Mouse (Mus musculus) spleen, adult 2 months (tissue): ENCODE data around the gene Nrxn3. TPM values are rescaled to one million over a fixed set of nuclear protein-coding genes. Genes with fewer than 3 reads are reported as not detected.

Source experiments
- DNase-seq, 2 experiments: peaks; one replicate each; pipeline versions ENCODE4 v3.0.0 to v3.0.0-alpha.2; 2012 to 2021; ENCODE audit warnings: low spot score in 2 of 2, low read depth in 1 of 2
- H3K27ac ChIP-seq: fragments of 200-500 bp; 2 replicates; pipeline ENCODE4 v1.5.1; 2012; ENCODE audit warnings: low read length, inconsistent platforms; ENCODE audit not compliant: insufficient read depth
- H3K27me3 ChIP-seq: fragments of 200-500 bp; 2 replicates; pipeline ENCODE4 v1.6.1; 2012; ENCODE audit warnings: mild to moderate bottlenecking, moderate library complexity, low read length, inconsistent platforms; ENCODE audit not compliant: control insufficient read depth, insufficient read depth
- H3K36me3 ChIP-seq: fragments of 200-500 bp; 2 replicates; pipeline ENCODE4 v1.6.1; 2012; ENCODE audit warnings: mild to moderate bottlenecking, low read length, inconsistent platforms; ENCODE audit not compliant: control insufficient read depth, insufficient read depth
- H3K4me1 ChIP-seq: fragments of 200-500 bp; 2 replicates; pipeline ENCODE4 v1.6.1; 2011; ENCODE audit warnings: inconsistent platforms; ENCODE audit not compliant: control insufficient read depth, insufficient read depth, insufficient read length
- H3K4me3 ChIP-seq: fragments of 200-500 bp; 2 replicates; pipeline ENCODE4 v1.5.1; 2011; ENCODE audit warnings: mild to moderate bottlenecking, inconsistent platforms; ENCODE audit not compliant: insufficient read depth, insufficient read length; ENCODE audit errors: extremely low read depth
- CTCF ChIP-seq: fragments of 200-500 bp; IDR thresholded peaks from 2 replicates; pipeline ENCODE4 v1.5.1; 2011; ENCODE audit warnings: mild to moderate bottlenecking, inconsistent platforms; ENCODE audit not compliant: insufficient read depth, insufficient read length, insufficient replicate concordance; ENCODE audit errors: extremely low read depth
- POLR2A ChIP-seq: fragments of 200-500 bp; IDR thresholded peaks from 2 replicates; pipeline ENCODE4 v1.6.1; 2011; ENCODE audit warnings: low read depth, low read length, inconsistent platforms
- WGBS: fragments of 180-500 bp; shearing (Covaris S2); methylation state at CpG from one replicate; pipeline ENCODE4 v1.1.7; 2018; 5-methylcytosine and 5-hydroxymethylcytosine counted together
- polyA plus RNA-seq: library from polyadenylated mRNA; depleted of rRNA; stranded (reverse); fragments of >200 nt; gene quantifications from 2 replicates; pipeline ENCODE4 v1.2.3, GENCODE M21; 2012; rRNA removed

The Nrxn3 gene
- polyA plus RNA-seq = not detected in 2 replicates

DNA sequence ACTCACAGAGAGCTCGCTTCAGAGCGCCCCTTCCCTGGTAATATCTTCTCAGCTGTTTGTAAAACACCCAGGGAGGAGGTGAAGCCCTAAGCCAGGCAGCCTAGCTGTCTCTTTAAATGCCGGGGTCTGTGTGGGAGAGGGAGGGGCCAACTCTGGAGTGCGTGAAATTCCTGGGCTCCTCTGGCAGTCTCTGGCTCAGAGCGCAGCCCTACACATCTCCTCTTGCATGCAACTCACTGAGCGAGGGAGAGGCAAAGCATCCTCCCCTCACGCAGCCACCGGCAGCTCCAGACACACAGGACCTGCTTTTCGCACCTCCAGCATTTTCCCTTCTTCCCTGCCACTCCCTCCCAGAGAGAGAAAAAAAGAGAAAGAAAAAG, at the start of gene Nrxn3:
Gene Nrxn3 (plus strand): TSS at position 186 of the 380 bp plus-strand sequence.
- Histone ChIP-seq H3K27ac (no peak within 1 kb of the TSS), H3K36me3 (no peaks in the 10 kb centered on the region), H3K27me3 (no peaks in the 10 kb centered on the region), H3K4me3 (no peak within 1 kb of the TSS), H3K4me1 (no peaks in the 10 kb centered on the region)
- DNase-seq = no peak
- TF ChIP-seq CTCF = no peak
- TF ChIP-seq POLR2A = no peak
- 6% methylated on average over 9 of the region's 9 CpGs for WGBS

DNA sequence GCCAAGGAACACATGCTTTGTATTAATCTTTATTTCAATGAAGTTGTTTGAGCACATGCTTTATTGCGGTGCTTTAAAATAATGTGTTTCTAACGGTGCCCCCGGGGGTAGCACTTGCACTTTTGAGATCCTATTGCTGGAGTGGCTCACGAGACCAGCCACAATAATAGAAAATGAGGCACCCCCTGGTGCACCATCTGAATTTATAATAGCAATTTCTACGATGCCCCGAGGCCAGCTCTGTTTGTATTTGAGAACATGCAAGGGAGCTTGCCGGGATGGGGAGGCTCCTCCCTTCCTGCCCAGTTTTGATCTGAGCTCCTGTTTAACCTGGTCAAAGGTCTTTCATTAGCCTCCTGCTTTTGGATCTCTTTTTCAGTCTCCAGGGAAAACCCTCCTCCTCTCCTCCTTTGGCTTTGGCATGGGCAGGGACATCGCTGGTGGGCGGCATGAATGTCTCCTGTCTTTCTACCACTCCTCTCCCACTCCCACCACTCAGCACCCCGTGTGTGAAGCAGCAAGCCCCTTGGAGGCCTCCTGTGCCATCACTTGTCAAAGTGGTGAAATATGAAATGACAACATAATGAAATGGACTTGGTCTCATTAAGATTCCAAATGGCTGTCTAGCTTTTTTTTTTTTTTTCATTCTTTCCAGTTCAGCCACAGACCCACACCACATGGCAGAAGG, 18.4 kb upstream of the Nrxn3 start:
- Histone ChIP-seq H3K36me3 (no peaks in the 10 kb centered on the region), H3K4me1 (no peaks in the 10 kb centered on the region), H3K27me3 (no peaks in the 10 kb centered on the region), H3K27ac (no peak overlapping the region), H3K4me3 (no peak overlapping the region)
- no peak for DNase-seq
- 78% methylated on average over 10 of the region's 10 CpGs for WGBS
- no peak for TF ChIP-seq POLR2A

DNA sequence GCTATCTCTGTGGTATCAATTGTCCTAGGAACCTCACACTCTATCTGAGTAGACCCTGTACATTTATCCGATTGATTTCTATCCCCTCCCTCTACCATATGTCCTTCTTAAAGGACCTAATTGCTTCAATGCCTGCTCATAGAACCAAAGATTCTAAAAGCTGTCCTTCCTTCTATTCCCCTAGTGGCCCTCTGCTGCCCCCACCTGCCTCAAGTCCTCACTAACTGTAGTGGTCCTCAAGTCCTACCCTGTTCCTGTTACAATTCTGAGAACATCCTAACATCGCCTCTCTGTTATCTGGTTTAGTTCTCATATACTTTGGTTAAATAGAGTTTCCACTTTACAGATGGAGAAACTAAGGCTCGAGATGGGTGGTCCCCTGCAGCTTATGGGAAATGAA, 16.7 kb upstream of the Nrxn3 start:
- 72% methylated on average over 3 of the region's 3 CpGs for WGBS
- H3K27me3 ChIP-seq = no peaks in the 10 kb centered on the region
- H3K27ac ChIP-seq = no peak overlapping the region
- no peak overlapping the region for H3K4me3 ChIP-seq
- DNase-seq = no peak
- no peaks in the 10 kb centered on the region for H3K36me3 ChIP-seq
- TF ChIP-seq CTCF (no peak), POLR2A (no peak)
- no peaks in the 10 kb centered on the region for H3K4me1 ChIP-seq

DNA sequence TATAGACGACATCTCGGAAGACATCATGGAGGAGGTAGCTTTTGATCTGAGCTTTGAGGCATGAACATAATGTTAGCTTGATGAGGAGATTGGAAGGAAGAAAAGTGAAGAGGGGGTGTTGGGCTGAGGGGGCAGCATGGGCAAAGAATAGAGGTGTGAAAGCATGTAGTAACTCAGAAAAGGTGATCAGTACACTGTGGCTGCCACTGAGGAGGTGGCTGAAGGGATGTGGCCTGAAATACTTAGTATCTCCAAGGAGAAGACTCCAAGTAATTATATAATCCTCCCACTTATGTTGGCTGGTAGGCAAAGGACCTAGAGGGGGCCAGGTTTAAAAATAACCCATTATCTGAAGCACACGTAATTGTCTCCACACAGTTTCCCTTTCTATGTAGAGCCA, 14.9 kb upstream of the Nrxn3 start:
- DNase-seq = no peak
- H3K4me1 ChIP-seq = no peaks in the 10 kb centered on the region
- no peak overlapping the region for H3K27ac ChIP-seq
- no peaks in the 10 kb centered on the region for H3K27me3 ChIP-seq
- TF ChIP-seq CTCF (no peak), POLR2A (no peak)
- WGBS = 70% methylated on average over 3 of the region's 3 CpGs
- no peaks in the 10 kb centered on the region for H3K36me3 ChIP-seq
- no peak overlapping the region for H3K4me3 ChIP-seq

DNA sequence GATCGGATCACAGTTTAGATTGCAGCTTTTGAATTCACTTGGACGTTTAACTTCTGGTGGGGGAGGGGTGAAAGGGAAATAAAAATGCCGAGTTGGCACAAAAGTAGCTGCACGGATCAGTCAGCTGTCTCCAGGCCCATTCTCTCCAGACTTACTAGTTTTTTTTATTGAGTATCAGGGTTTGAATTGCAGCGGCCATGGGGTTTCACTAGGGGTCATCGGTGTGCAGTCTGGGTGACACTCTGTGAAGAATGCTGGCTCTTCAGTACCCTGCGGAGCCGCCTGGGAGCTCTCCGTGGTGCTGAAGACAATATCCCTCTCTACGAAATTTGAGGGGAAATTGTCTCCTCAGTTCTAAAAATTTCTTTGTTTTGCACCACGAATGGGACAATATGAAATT, 13.5 kb upstream of the Nrxn3 start:
- TF ChIP-seq POLR2A = no peak
- DNase-seq = no peak
- 15% methylated on average over 11 of the region's 11 CpGs for WGBS

DNA sequence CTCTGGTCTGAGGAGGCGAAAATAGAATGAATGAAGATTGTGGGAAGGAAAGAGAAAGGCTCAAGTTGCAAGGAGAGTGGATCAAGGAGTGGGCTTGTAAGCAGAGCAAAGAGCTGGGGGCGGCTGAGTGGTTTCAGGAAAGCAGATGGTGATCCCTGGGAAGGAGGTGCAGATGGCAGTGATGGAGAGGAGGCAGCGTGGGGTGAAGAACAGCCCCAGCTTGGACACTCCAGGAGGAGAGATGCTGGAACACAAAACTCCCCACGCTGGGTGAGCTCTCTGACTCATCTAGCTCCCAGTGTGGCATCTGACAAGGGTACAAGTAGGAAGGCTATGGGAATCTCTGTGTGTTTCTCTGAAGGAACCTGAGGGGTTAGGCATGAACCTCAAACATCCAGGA, 9.2 kb upstream of the Nrxn3 start:
- H3K4me3 ChIP-seq = no peak overlapping the region
- no peak overlapping the region for H3K27ac ChIP-seq
- WGBS = 70% methylated on average over 4 of the region's 4 CpGs
- no peak for TF ChIP-seq POLR2A
- no peak for TF ChIP-seq CTCF
- H3K4me1 ChIP-seq = no peaks in the 10 kb centered on the region
- no peaks in the 10 kb centered on the region for H3K27me3 ChIP-seq
- H3K36me3 ChIP-seq = no peaks in the 10 kb centered on the region
- DNase-seq = no peak

More for the DNA sequence above, 13.5 kb upstream of the Nrxn3 start:
- Histone ChIP-seq H3K27me3 (no peaks in the 10 kb centered on the region), H3K27ac (no peak overlapping the region), H3K36me3 (no peaks in the 10 kb centered on the region), H3K4me3 (no peak overlapping the region), H3K4me1 (no peaks in the 10 kb centered on the region)

DNA sequence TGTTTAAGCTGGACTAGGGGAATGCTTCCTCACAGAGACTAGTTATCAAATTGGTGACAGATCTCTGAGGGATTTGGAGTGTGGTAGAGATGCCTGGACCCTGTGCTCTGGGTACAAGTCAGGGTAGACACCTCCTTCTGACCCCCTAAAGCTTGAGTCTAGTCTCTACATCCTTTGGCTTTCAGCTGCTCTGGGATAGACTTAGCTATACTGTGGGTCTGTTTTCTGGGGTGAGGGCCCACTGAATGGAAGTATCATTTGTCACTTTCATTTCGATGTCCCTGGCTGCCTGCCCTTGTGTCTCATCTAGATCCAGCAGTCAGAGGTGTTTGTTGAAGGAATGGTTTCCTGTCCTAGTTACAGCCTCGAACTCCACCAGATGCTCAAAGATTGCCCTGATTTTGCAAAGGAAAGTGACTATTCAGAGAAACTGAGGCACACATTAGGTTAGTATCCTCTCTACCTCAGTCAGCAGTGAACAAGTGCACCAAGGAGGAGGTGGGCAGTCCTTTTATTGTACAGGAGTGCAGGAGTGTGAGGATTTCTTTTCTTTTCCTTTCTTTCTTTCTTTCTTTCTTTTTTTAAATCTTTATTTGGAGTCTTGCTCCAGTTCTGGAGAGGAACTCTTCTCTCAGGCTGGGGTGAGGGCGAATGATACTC, 515 bp upstream of the Nrxn3 start:
- WGBS = 35% methylated on average over 3 of the region's 3 CpGs
- Histone ChIP-seq H3K4me1 (no peaks in the 10 kb centered on the region), H3K27me3 (no peaks in the 10 kb centered on the region), H3K4me3 (no peak overlapping the region), H3K27ac (no peak overlapping the region), H3K36me3 (no peaks in the 10 kb centered on the region)
- TF ChIP-seq POLR2A = no peak
- no peak for TF ChIP-seq CTCF
- no peak for DNase-seq
